Mouse (Mus musculus) hindbrain, embryonic 15.5 days (tissue): ENCODE measurements at regions not wholly inside any gene's neighbourhood (a gene's known extent, or its start where the extent isn't known, plus 50 kb on each side); places are given as distances from the start of the nearest gene placed in this dataset.
A peak's percentile ranks its signal among the peaks of the same experiment; 100 is the strongest.

Experiments used
- ATAC-seq: fragments of 200-750 bp; cut with Nextera tagmentation; 2 replicates; pipeline ENCODE4 v1.8.0; 2017; ENCODE audit warnings: low read depth, moderate number of reproducible peaks, moderate TSS enrichment; ENCODE audit not compliant: low FRiP score
- H3K27ac ChIP-seq: fragments of 300-500 bp; sonication (generic); replicated peaks from 2 replicates; pipeline ENCODE4 v1.5.1; 2015; ENCODE audit warnings: mild to moderate bottlenecking, inconsistent platforms
- H3K27me3 ChIP-seq: fragments of 300-500 bp; sonication (generic); 2 replicates; pipeline ENCODE4 v1.6.1; 2015; ENCODE audit warnings: control low read depth, inconsistent platforms
- H3K36me3 ChIP-seq: fragments of 300-500 bp; sonication (generic); 2 replicates; pipeline ENCODE4 v1.6.1; 2015; ENCODE audit warnings: control low read depth, inconsistent platforms
- H3K4me1 ChIP-seq: fragments of 300-500 bp; sonication (generic); replicated peaks from 2 replicates; pipeline ENCODE4 v1.6.1; 2015; ENCODE audit warnings: control low read depth, inconsistent platforms
- H3K4me2 ChIP-seq: fragments of 300-500 bp; sonication (generic); 2 replicates; pipeline ENCODE4 v1.6.1; 2015; ENCODE audit warnings: moderate library complexity, mild to moderate bottlenecking, inconsistent platforms
- H3K4me3 ChIP-seq: fragments of 300-500 bp; sonication (generic); 2 replicates; pipeline ENCODE4 v1.5.1; 2015; ENCODE audit warnings: mild to moderate bottlenecking, inconsistent platforms
- H3K9ac ChIP-seq: fragments of 300-500 bp; sonication (generic); 2 replicates; pipeline ENCODE4 v1.6.1; 2015; ENCODE audit warnings: inconsistent platforms
- H3K9me3 ChIP-seq: fragments of 300-500 bp; sonication (generic); 2 replicates; pipeline ENCODE4 v1.6.1; 2016; ENCODE audit warnings: control low read depth, inconsistent platforms
- WGBS: fragments of 180-500 bp; shearing (Covaris S2); methylation state at CpG from one replicate; pipeline ENCODE4 v1.1.7; 2015; 5-methylcytosine and 5-hydroxymethylcytosine counted together

- Histone ChIP-seq H3K9ac (no peak overlapping the region), H3K36me3 (no peaks in the 10 kb centered on the region), H3K27ac (no peak overlapping the region), H3K9me3 (no peaks in the 10 kb centered on the region), H3K4me1 (no peaks in the 10 kb centered on the region), H3K4me2 (no peak overlapping the region), H3K27me3 (no peaks in the 10 kb centered on the region), H3K4me3 (no peak overlapping the region)
- 84% methylated on average over 2 of the region's 2 CpGs for WGBS
- ATAC-seq = no peak
These were observed 173.4 kb downstream of the Gm4340 start for GRCm38 (mm10) chr10:104367219-104367618.

- Histone ChIP-seq H3K4me1 (no peaks in the 10 kb centered on the region), H3K27me3 (no peaks in the 10 kb centered on the region), H3K4me2 (no peak overlapping the region), H3K4me3 (no peak overlapping the region), H3K9ac (no peak overlapping the region), H3K36me3 (no peaks in the 10 kb centered on the region), H3K9me3 (no peaks in the 10 kb centered on the region), H3K27ac (no peak overlapping the region)
- ATAC-seq = no peak
- WGBS = 74% methylated on average over 1 of the region's 1 CpGs
These were observed 180.7 kb downstream of the Gm4340 start for GRCm38 (mm10) chr10:104374567-104374966.

- no peak for ATAC-seq
- no peak overlapping the region for H3K4me3 ChIP-seq
These were observed 194.4 kb downstream of the Gm4340 start for GRCm38 (mm10) chr10:104388254-104388653.

GRCm38 (mm10) chr10:104395711-104396110 is 201.9 kb downstream of the Gm4340 start:
- no peak overlapping the region for H3K27ac ChIP-seq
- no peak for ATAC-seq
- no peak overlapping the region for H3K4me2 ChIP-seq
- no peaks in the 10 kb centered on the region for H3K27me3 ChIP-seq
- no peak overlapping the region for H3K4me3 ChIP-seq
- no peaks in the 10 kb centered on the region for H3K36me3 ChIP-seq
- H3K9ac ChIP-seq = no peak overlapping the region
- no peaks in the 10 kb centered on the region for H3K4me1 ChIP-seq
- WGBS = 91% methylated on average over 1 of the region's 1 CpGs
- H3K9me3 ChIP-seq = no peaks in the 10 kb centered on the region

More at GRCm38 (mm10) chr10:104388254-104388653, 194.4 kb downstream of the Gm4340 start:
- Histone ChIP-seq H3K27ac (no peak overlapping the region), H3K27me3 (no peaks in the 10 kb centered on the region), H3K9me3 (no peaks in the 10 kb centered on the region), H3K4me2 (no peak overlapping the region), H3K9ac (no peak overlapping the region), H3K36me3 (no peaks in the 10 kb centered on the region), H3K4me1 (no peaks in the 10 kb centered on the region)
- 74% methylated on average over 2 of the region's 2 CpGs for WGBS

GRCm38 (mm10) chr10:104408751-104409150 is 214.9 kb downstream of the Gm4340 start:
- WGBS = 46% methylated on average over 4 of the region's 4 CpGs

GRCm38 (mm10) chr10:104422541-104422940 is 228.7 kb downstream of the Gm4340 start:
- H3K9ac ChIP-seq = no peak overlapping the region
- H3K36me3 ChIP-seq = no peaks in the 10 kb centered on the region
- ATAC-seq = no peak
- no peaks in the 10 kb centered on the region for H3K9me3 ChIP-seq
- H3K27ac ChIP-seq = no peak overlapping the region
- no peaks in the 10 kb centered on the region for H3K4me1 ChIP-seq
- no peak overlapping the region for H3K4me2 ChIP-seq
- no peak overlapping the region for H3K4me3 ChIP-seq
- no peaks in the 10 kb centered on the region for H3K27me3 ChIP-seq

More at GRCm38 (mm10) chr10:104408751-104409150, 214.9 kb downstream of the Gm4340 start:
- no peaks in the 10 kb centered on the region for H3K27me3 ChIP-seq
- H3K4me3 ChIP-seq = no peak overlapping the region
- H3K36me3 ChIP-seq = no peaks in the 10 kb centered on the region
- H3K4me1 ChIP-seq = no peaks in the 10 kb centered on the region
- no peak overlapping the region for H3K27ac ChIP-seq
- no peak overlapping the region for H3K4me2 ChIP-seq
- no peak for ATAC-seq
- no peak overlapping the region for H3K9ac ChIP-seq
- H3K9me3 ChIP-seq = no peaks in the 10 kb centered on the region

GRCm38 (mm10) chr10:104423161-104423560 is 229.3 kb downstream of the Gm4340 start:
- Histone ChIP-seq H3K4me3 (no peak overlapping the region), H3K9me3 (no peaks in the 10 kb centered on the region), H3K9ac (no peak overlapping the region), H3K36me3 (no peaks in the 10 kb centered on the region), H3K4me1 (no peaks in the 10 kb centered on the region), H3K4me2 (no peak overlapping the region), H3K27ac (no peak overlapping the region), H3K27me3 (no peaks in the 10 kb centered on the region)
- WGBS = 84% methylated on average over 4 of the region's 4 CpGs
- no peak for ATAC-seq

GRCm38 (mm10) chr10:104423761-104424160 is 229.9 kb downstream of the Gm4340 start:
- Histone ChIP-seq H3K27me3 (no peaks in the 10 kb centered on the region), H3K9ac (no peak overlapping the region), H3K9me3 (no peaks in the 10 kb centered on the region), H3K27ac (no peak overlapping the region), H3K4me1 (no peaks in the 10 kb centered on the region), H3K36me3 (no peaks in the 10 kb centered on the region), H3K4me2 (no peak overlapping the region), H3K4me3 (no peak overlapping the region)
- ATAC-seq = no peak

- H3K27ac ChIP-seq = no peak overlapping the region
- no peaks in the 10 kb centered on the region for H3K27me3 ChIP-seq
- no peaks in the 10 kb centered on the region for H3K9me3 ChIP-seq
- no peak overlapping the region for H3K9ac ChIP-seq
- 77% methylated on average over 4 of the region's 4 CpGs for WGBS
- ATAC-seq = no peak
- no peak overlapping the region for H3K4me2 ChIP-seq
- no peaks in the 10 kb centered on the region for H3K4me1 ChIP-seq
- no peaks in the 10 kb centered on the region for H3K36me3 ChIP-seq
- no peak overlapping the region for H3K4me3 ChIP-seq
These were observed 251.1 kb downstream of the Gm4340 start for GRCm38 (mm10) chr10:104444926-104445325.

GRCm38 (mm10) chr10:104455549-104456351 is 261.9 kb downstream of the Gm4340 start:
- H3K27me3 ChIP-seq = no peaks in the 10 kb centered on the region
- H3K27ac ChIP-seq = peak overlapping the region; percentile 12
- ATAC-seq = peak; percentile 48

GRCm38 (mm10) chr10:104456352-104456725 is 262.5 kb downstream of the Gm4340 start:
- 15% methylated on average over 5 of the region's 5 CpGs for WGBS
- H3K9me3 ChIP-seq = no peaks in the 10 kb centered on the region
- ATAC-seq = 0 out of 2 replicates have a peak, but pooled peaks have one; percentile 23
- peak overlapping the region; percentile 53 for H3K4me2 ChIP-seq
- peak overlapping the region; percentile 12; the same call in 1 of the 2 replicates for H3K27ac ChIP-seq
- no peaks in the 10 kb centered on the region for H3K4me1 ChIP-seq
- H3K4me3 ChIP-seq = peak overlapping the region; percentile 31
- H3K36me3 ChIP-seq = no peaks in the 10 kb centered on the region
- peak overlapping the region; percentile 40 for H3K9ac ChIP-seq
- H3K27me3 ChIP-seq = no peaks in the 10 kb centered on the region

More at GRCm38 (mm10) chr10:104455549-104456351, 261.9 kb downstream of the Gm4340 start:
- Histone ChIP-seq H3K36me3 (no peaks in the 10 kb centered on the region), H3K9me3 (no peaks in the 10 kb centered on the region), H3K9ac (peak overlapping the region; percentile 40), H3K4me1 (no peaks in the 10 kb centered on the region), H3K4me2 (peak overlapping the region; percentile 53), H3K4me3 (peak overlapping the region; percentile 31)
- 22% methylated on average over 14 of the region's 14 CpGs for WGBS

GRCm38 (mm10) chr10:104486226-104486944 is 292.5 kb downstream of the Gm4340 start:
- no peak overlapping the region for H3K4me2 ChIP-seq
- H3K4me1 ChIP-seq = no peaks in the 10 kb centered on the region
- no peak overlapping the region for H3K9ac ChIP-seq
- H3K27me3 ChIP-seq = no peaks in the 10 kb centered on the region
- WGBS = 91% methylated on average over 5 of the region's 5 CpGs
- no peaks in the 10 kb centered on the region for H3K36me3 ChIP-seq
- H3K27ac ChIP-seq = no peak overlapping the region
- no peak overlapping the region for H3K4me3 ChIP-seq
- no peaks in the 10 kb centered on the region for H3K9me3 ChIP-seq
- ATAC-seq = no peak
